Mouse (Mus musculus): ENCODE measurements at regions not wholly inside any gene's neighbourhood (a gene's known extent, or its start where the extent isn't known, plus 50 kb on each side); places are given as distances from the start of the nearest gene placed in this dataset.

GRCm38 (mm10) chr12:26754611-26755010 lies 285.6 kb downstream of the Cmpk2 start:
- H3K4me1 ChIP-seq, result peaks cover 11% of the 10 kb centered on the region
- no peak overlapping the region for H3K9ac ChIP-seq
- H3K36me3 ChIP-seq (replicated peaks), result no peaks in the 10 kb centered on the region
- 0 out of 2 replicates have a peak, but pooled peaks have one; percentile 33 for ATAC-seq (ENCODE audit: low FRiP score)
- H3K27me3 ChIP-seq, result no peaks in the 10 kb centered on the region
- H3K4me2 ChIP-seq, result no peak overlapping the region
- no peak overlapping the region for H3K4me3 ChIP-seq (replicated peaks)
- WGBS, result 72% methylated on average over 2 of the region's 2 CpGs
- H3K9me3 ChIP-seq, result no peaks in the 10 kb centered on the region
- H3K27ac ChIP-seq, result no peak overlapping the region

- Histone ChIP-seq H3K36me3 (replicated peaks) (no peaks in the 10 kb centered on the region), H3K4me3 (replicated peaks) (no peak overlapping the region), H3K27ac (peak overlapping the region; percentile 73), H3K9ac (no peak overlapping the region), H3K9me3 (no peaks in the 10 kb centered on the region), H3K4me2 (no peak overlapping the region), H3K4me1 (peaks cover 16% of the 10 kb centered on the region), H3K27me3 (no peaks in the 10 kb centered on the region)
- WGBS, result 15% methylated on average over 3 of the region's 3 CpGs
- peak; percentile 77 for ATAC-seq (ENCODE audit: low FRiP score)
Observed at GRCm38 (mm10) chr12:26734558-26734897, 265.5 kb downstream of the Cmpk2 start.

- peak overlapping the region; percentile 73 for H3K27ac ChIP-seq
- peak; percentile 63 for ATAC-seq (ENCODE audit: low FRiP score)
- WGBS, result 24% methylated on average over 4 of the region's 4 CpGs
- no peaks in the 10 kb centered on the region for H3K9me3 ChIP-seq
- no peak overlapping the region for H3K4me2 ChIP-seq
- H3K4me3 ChIP-seq (replicated peaks), result no peak overlapping the region
- H3K9ac ChIP-seq, result no peak overlapping the region
- no peaks in the 10 kb centered on the region for H3K27me3 ChIP-seq
- no peaks in the 10 kb centered on the region for H3K36me3 ChIP-seq (replicated peaks)
- H3K4me1 ChIP-seq, result peaks cover 16% of the 10 kb centered on the region
Observed at GRCm38 (mm10) chr12:26733822-26734557, 265.0 kb downstream of the Cmpk2 start.

GRCm38 (mm10) chr12:26723399-26723798 lies 254.4 kb downstream of the Cmpk2 start:
- Histone ChIP-seq H3K4me2 (no peak overlapping the region), H3K27me3 (no peaks in the 10 kb centered on the region), H3K36me3 (replicated peaks) (no peaks in the 10 kb centered on the region), H3K4me3 (replicated peaks) (no peak overlapping the region), H3K27ac (no peak overlapping the region), H3K9ac (no peak overlapping the region), H3K4me1 (0 out of 2 replicates have a peak, but pooled peaks cover 4% of the 10 kb centered on the region), H3K9me3 (0 out of 2 replicates have a peak, but pooled peaks cover 2% of the 10 kb centered on the region)
- 69% methylated on average over 1 of the region's 1 CpGs for WGBS
- ATAC-seq (ENCODE audit: low FRiP score), result no peak

- Histone ChIP-seq H3K27me3 (no peaks in the 10 kb centered on the region), H3K4me1 (no peaks in the 10 kb centered on the region), H3K9me3 (no peaks in the 10 kb centered on the region), H3K27ac (no peak overlapping the region), H3K4me2 (no peak overlapping the region), H3K36me3 (replicated peaks) (no peaks in the 10 kb centered on the region), H3K4me3 (replicated peaks) (no peak overlapping the region), H3K9ac (no peak overlapping the region)
- no peak for ATAC-seq (ENCODE audit: low FRiP score)
- 81% methylated on average over 1 of the region's 1 CpGs for WGBS
Observed at GRCm38 (mm10) chr12:26698838-26699237, 229.8 kb downstream of the Cmpk2 start.

- H3K27me3 ChIP-seq, result no peaks in the 10 kb centered on the region
- H3K9me3 ChIP-seq, result no peaks in the 10 kb centered on the region
- H3K4me3 ChIP-seq (replicated peaks), result no peak overlapping the region
- H3K4me1 ChIP-seq, result no peaks in the 10 kb centered on the region
- H3K36me3 ChIP-seq (replicated peaks), result no peaks in the 10 kb centered on the region
- ATAC-seq (ENCODE audit: low FRiP score), result no peak
- H3K9ac ChIP-seq, result no peak overlapping the region
- 87% methylated on average over 4 of the region's 4 CpGs for WGBS
- H3K4me2 ChIP-seq, result no peak overlapping the region
- no peak overlapping the region for H3K27ac ChIP-seq
Observed at GRCm38 (mm10) chr12:26688048-26688447, 219.0 kb downstream of the Cmpk2 start.

- Histone ChIP-seq H3K4me1 (peaks cover 12% of the 10 kb centered on the region), H3K4me3 (replicated peaks) (no peak overlapping the region), H3K4me2 (no peak overlapping the region), H3K27ac (peak overlapping the region; percentile 72), H3K9ac (no peak overlapping the region), H3K27me3 (no peaks in the 10 kb centered on the region), H3K9me3 (no peaks in the 10 kb centered on the region), H3K36me3 (replicated peaks) (no peaks in the 10 kb centered on the region)
- ATAC-seq (ENCODE audit: low FRiP score), result no peak
- 79% methylated on average over 3 of the region's 3 CpGs for WGBS
Observed at GRCm38 (mm10) chr12:26680568-26680947, 211.6 kb downstream of the Cmpk2 start.

- H3K4me2 ChIP-seq, result no peak overlapping the region
- H3K9ac ChIP-seq, result no peak overlapping the region
- peak overlapping the region; percentile 72 for H3K27ac ChIP-seq
- H3K27me3 ChIP-seq, result no peaks in the 10 kb centered on the region
- H3K9me3 ChIP-seq, result no peaks in the 10 kb centered on the region
- H3K36me3 ChIP-seq (replicated peaks), result no peaks in the 10 kb centered on the region
- H3K4me3 ChIP-seq (replicated peaks), result no peak overlapping the region
- peaks cover 12% of the 10 kb centered on the region for H3K4me1 ChIP-seq
- no peak for ATAC-seq (ENCODE audit: low FRiP score)
- 57% methylated on average over 9 of the region's 9 CpGs for WGBS
Observed at GRCm38 (mm10) chr12:26679887-26680567, 211.0 kb downstream of the Cmpk2 start.

- WGBS, result 82% methylated on average over 4 of the region's 4 CpGs
- Histone ChIP-seq H3K9me3 (no peaks in the 10 kb centered on the region), H3K27ac (no peak overlapping the region), H3K4me1 (no peaks in the 10 kb centered on the region), H3K27me3 (no peaks in the 10 kb centered on the region), H3K4me2 (no peak overlapping the region), H3K4me3 (replicated peaks) (no peak overlapping the region), H3K36me3 (replicated peaks) (no peaks in the 10 kb centered on the region), H3K9ac (no peak overlapping the region)
- no peak for ATAC-seq (ENCODE audit: low FRiP score)
Observed at GRCm38 (mm10) chr12:26665466-26665865, 196.5 kb downstream of the Cmpk2 start.

GRCm38 (mm10) chr12:26654251-26654650 lies 185.2 kb downstream of the Cmpk2 start:
- Histone ChIP-seq H3K9ac (no peak overlapping the region), H3K4me3 (replicated peaks) (no peak overlapping the region), H3K36me3 (replicated peaks) (no peaks in the 10 kb centered on the region), H3K27ac (no peak overlapping the region), H3K9me3 (no peaks in the 10 kb centered on the region), H3K4me1 (no peaks in the 10 kb centered on the region), H3K27me3 (no peaks in the 10 kb centered on the region), H3K4me2 (no peak overlapping the region)
- WGBS, result 82% methylated on average over 2 of the region's 2 CpGs
- ATAC-seq (ENCODE audit: low FRiP score), result no peak

GRCm38 (mm10) chr12:26653781-26654180 lies 184.8 kb downstream of the Cmpk2 start:
- Histone ChIP-seq H3K4me3 (replicated peaks) (no peak overlapping the region), H3K36me3 (replicated peaks) (no peaks in the 10 kb centered on the region), H3K4me1 (no peaks in the 10 kb centered on the region), H3K27me3 (no peaks in the 10 kb centered on the region), H3K9ac (no peak overlapping the region), H3K9me3 (no peaks in the 10 kb centered on the region), H3K27ac (no peak overlapping the region), H3K4me2 (no peak overlapping the region)
- WGBS, result 69% methylated on average over 6 of the region's 6 CpGs
- no peak for ATAC-seq (ENCODE audit: low FRiP score)

- Histone ChIP-seq H3K9ac (no peak overlapping the region), H3K4me2 (no peak overlapping the region), H3K9me3 (no peaks in the 10 kb centered on the region), H3K4me1 (no peaks in the 10 kb centered on the region), H3K36me3 (replicated peaks) (no peaks in the 10 kb centered on the region), H3K27ac (no peak overlapping the region), H3K4me3 (replicated peaks) (no peak overlapping the region), H3K27me3 (no peaks in the 10 kb centered on the region)
- no peak for ATAC-seq (ENCODE audit: low FRiP score)
Observed at GRCm38 (mm10) chr12:26646141-26646540, 177.1 kb downstream of the Cmpk2 start.

Data from forebrain, embryonic 12.5 days (tissue).